13 mouse cellular contexts compared by ENCODE assay signal in the genomic region with DNA sequence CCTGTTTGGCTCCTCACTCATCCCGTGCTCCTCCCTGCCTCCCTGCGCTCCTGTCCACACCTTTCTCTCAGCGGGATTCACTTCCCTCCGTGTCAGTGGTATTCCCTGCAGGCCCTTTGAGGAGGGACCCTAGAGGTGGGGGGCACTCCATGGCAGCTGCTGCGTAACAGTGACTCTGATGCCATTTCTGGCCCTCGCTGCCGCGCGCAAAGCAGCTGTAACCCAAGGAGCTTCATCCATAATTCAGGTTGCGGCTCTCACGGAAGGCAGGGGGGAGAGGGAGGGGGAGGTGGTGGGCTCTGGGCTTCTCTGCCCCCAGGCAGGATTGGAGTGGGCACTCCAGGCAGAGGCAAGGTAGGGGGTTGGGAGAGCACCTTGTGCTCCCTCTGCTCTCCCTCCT. TPM values are rescaled to one million over a fixed set of nuclear protein-coding genes. Genes with fewer than 3 reads are reported as not detected.
A peak's percentile ranks its signal among the peaks of the same experiment; 100 is the strongest.
DNase-seq lines count a peak whose midpoint lies in the region; ATAC-seq and TF ChIP-seq lines count a peak whose summit lies in the region.
"Had no signal": no experiment of that assay in that cellular context is flagged by ENCODE, and none has a peak within 500 bp of the region (broad histone marks: within the 10 kb centered on the region; RNA-seq: fewer than 3 reads in every experiment).

No protein-coding gene starts in this region.

- H3K36me3 ChIP-seq in heart, postnatal 0 days (replicated peaks; ENCODE audit: control insufficient read depth, insufficient read depth, low read length): no peaks in the 10 kb centered on the region
- H3K36me3 ChIP-seq in embryonic facial prominence, embryonic 10.5 days (replicated peaks): no peaks in the 10 kb centered on the region
- H3K36me3 ChIP-seq in forebrain, embryonic 15.5 days: 0 out of 2 replicates have a peak, but pooled peaks cover 2% of the 10 kb centered on the region
- H3K36me3 ChIP-seq in liver, embryonic 13.5 days: no peaks in the 10 kb centered on the region

- H3K27me3 ChIP-seq in heart, postnatal 0 days (ENCODE audit: control insufficient read depth, insufficient read depth, low read length): peaks cover 85% of the 10 kb centered on the region
- H3K27me3 ChIP-seq in embryonic facial prominence, embryonic 10.5 days (replicated peaks; ENCODE audit: low read depth, poor library complexity, severe bottlenecking): peaks cover 93% of the 10 kb centered on the region
- peaks cover 15% of the 10 kb centered on the region; the same call in 1 of the 2 replicates for H3K27me3 ChIP-seq in forebrain, embryonic 15.5 days
- peaks cover 99% of the 10 kb centered on the region for H3K27me3 ChIP-seq in liver, embryonic 13.5 days

- H3K4me2 ChIP-seq in heart, postnatal 0 days (ENCODE audit: low read depth, low read length): 0 out of 2 replicates have a peak overlapping the region, but pooled peaks have one; percentile 12
- H3K4me2 ChIP-seq in forebrain, embryonic 15.5 days (replicated peaks): peak overlapping the region; percentile 92
- 0 out of 2 replicates have a peak overlapping the region, but pooled peaks have one; percentile 31 for H3K4me2 ChIP-seq in liver, embryonic 13.5 days

- WGBS in heart, postnatal 0 days: 19% methylated on average over 10 of the region's 11 CpGs
- WGBS in embryonic facial prominence, embryonic 10.5 days: under 1% methylated on average over 11 of the region's 11 CpGs
- 2% methylated on average over 11 of the region's 11 CpGs for WGBS in forebrain, embryonic 15.5 days
- 10% methylated on average over 11 of the region's 11 CpGs for WGBS in liver, embryonic 13.5 days (ENCODE audit: insufficient replicate concordance)

- no peak for TF ChIP-seq EP300 in heart, postnatal 0 days (IDR thresholded peaks at IDR 0.05; ENCODE audit: low read depth)

- no peak for DNase-seq in heart, postnatal 0 days (ENCODE audit: low spot score)
- no peak for DNase-seq in heart, postnatal 14 days
- peak; percentile 69 for DNase-seq in embryonic facial prominence, embryonic 10.5 days (ENCODE audit: low spot score)
- no peak for DNase-seq in liver, embryonic 13.5 days
- DNase-seq in adrenal gland, postnatal 25 days: no peak
- no peak for DNase-seq in cerebellum, adult 9-10 months
- no peak for DNase-seq in c-Kit-positive CD71-positive TER-119-positive erythroid progenitor cells, embryonic 14.5 days (ENCODE audit: low spot score)
- DNase-seq: adrenal gland, postnatal 10 days; kidney, postnatal 14 days; lung, postnatal 4 days; spleen, adult 18-20 months had no signal

- no peak for TF ChIP-seq CTCF in heart, postnatal 0 days (IDR thresholded peaks at IDR 0.05; ENCODE audit: low read depth)

- no peak overlapping the region for H3K4me3 ChIP-seq in heart, postnatal 0 days (ENCODE audit: low read depth, low read length)
- peak overlapping the region; percentile 49 for H3K4me3 ChIP-seq in embryonic facial prominence, embryonic 10.5 days
- peak overlapping the region; percentile 7; the same call in 1 of the 2 replicates for H3K4me3 ChIP-seq in forebrain, embryonic 15.5 days
- no peak overlapping the region for H3K4me3 ChIP-seq in liver, embryonic 13.5 days (replicated peaks)
- H3K4me3 ChIP-seq: erythroblast, embryonic 14.5 days had no signal

- H3K9me3 ChIP-seq in heart, postnatal 0 days (replicated peaks; ENCODE audit: control insufficient read depth, low read length): no peaks in the 10 kb centered on the region
- no peaks in the 10 kb centered on the region for H3K9me3 ChIP-seq in embryonic facial prominence, embryonic 10.5 days
- no peaks in the 10 kb centered on the region for H3K9me3 ChIP-seq in forebrain, embryonic 15.5 days
- no peaks in the 10 kb centered on the region for H3K9me3 ChIP-seq in liver, embryonic 13.5 days (replicated peaks)

- H3K4me1 ChIP-seq in heart, postnatal 0 days (ENCODE audit: control insufficient read depth, insufficient read depth): peaks cover 17% of the 10 kb centered on the region
- H3K4me1 ChIP-seq in embryonic facial prominence, embryonic 10.5 days: peaks cover 63% of the 10 kb centered on the region
- H3K4me1 ChIP-seq in forebrain, embryonic 15.5 days: peaks cover 47% of the 10 kb centered on the region
- peaks cover 33% of the 10 kb centered on the region for H3K4me1 ChIP-seq in liver, embryonic 13.5 days (replicated peaks)

- H3K9ac ChIP-seq in heart, postnatal 0 days (replicated peaks; ENCODE audit: low read depth, low read length): no peak overlapping the region
- no peak overlapping the region for H3K9ac ChIP-seq in forebrain, embryonic 15.5 days (replicated peaks)
- no peak overlapping the region for H3K9ac ChIP-seq in liver, embryonic 13.5 days

- H3K27ac ChIP-seq in heart, postnatal 0 days (ENCODE audit: low read depth): no peak overlapping the region
- peak overlapping the region; percentile 76 for H3K27ac ChIP-seq in embryonic facial prominence, embryonic 10.5 days (replicated peaks)
- H3K27ac ChIP-seq in forebrain, embryonic 15.5 days (replicated peaks): no peak overlapping the region
- H3K27ac ChIP-seq in liver, embryonic 13.5 days: no peak overlapping the region

- intact Hi-C loops in heart, postnatal 14 days (cut with DNase I): no loop called here

- no peak for ATAC-seq in heart, postnatal 0 days (ENCODE audit: insufficient read depth, low read depth)
- ATAC-seq in forebrain, embryonic 15.5 days (replicated peaks): no peak
- ATAC-seq in liver, embryonic 13.5 days (ENCODE audit: low read depth): no peak

RNA-seq across cellular contexts. Expression of a gene that starts 3.0 kb away (rescaled TPM):
- total RNA-seq in heart, postnatal 0 days (2014; rRNA removed; ENCODE audit: low replicate concordance): 1.6 and 9.2 TPM in 2 replicates
- 0.91 and 1.1 TPM in 2 replicates for polyA plus RNA-seq in heart, postnatal 0 days (2015; fragmentation: Nextera tagmentation; extraction: Ambion mirVana)
- total RNA-seq in heart, postnatal 14 days (2021): 1 to 10 TPM; 4.7 to 4.9 TPM
- 2.5 and 2.6 TPM in 2 replicates for polyA plus RNA-seq in embryonic facial prominence, embryonic 10.5 days (2016; fragmentation: Nextera tagmentation; extraction: Ambion mirVana)
- 12.8 and 16.3 TPM in 2 replicates for polyA plus RNA-seq in forebrain, embryonic 15.5 days (2015; fragmentation: Nextera tagmentation; extraction: Ambion mirVana)
- polyA plus RNA-seq in liver, embryonic 13.5 days (2015; fragmentation: Nextera tagmentation; extraction: Ambion mirVana): not detected in 2 replicates
- total RNA-seq in adrenal gland, postnatal 25 days (2021): 1.2 TPM in 2 replicates
- polyA plus RNA-seq: erythroblast, embryonic 14.5 days had no signal

RNA-seq across cellular contexts. Expression of a gene that starts 44.9 kb away (rescaled TPM):
- 3.9 and 14.1 TPM in 2 replicates for total RNA-seq in heart, postnatal 0 days (2014; rRNA removed; ENCODE audit: low replicate concordance)
- polyA plus RNA-seq in heart, postnatal 0 days (2015; fragmentation: Nextera tagmentation; extraction: Ambion mirVana): 2.8 and 2.9 TPM in 2 replicates
- total RNA-seq in heart, postnatal 14 days (2021): 1 to 10 TPM; 2.9 to 3.6 TPM
- 30.4 and 35.4 TPM in 2 replicates for polyA plus RNA-seq in embryonic facial prominence, embryonic 10.5 days (2016; fragmentation: Nextera tagmentation; extraction: Ambion mirVana)
- 2.5 and 3.4 TPM in 2 replicates for polyA plus RNA-seq in forebrain, embryonic 15.5 days (2015; fragmentation: Nextera tagmentation; extraction: Ambion mirVana)
- 138 and 178 TPM in 2 replicates for polyA plus RNA-seq in liver, embryonic 13.5 days (2015; fragmentation: Nextera tagmentation; extraction: Ambion mirVana)
- 2.4 and 4.3 TPM in 2 replicates for total RNA-seq in adrenal gland, postnatal 25 days (2021)

RNA-seq across cellular contexts. Expression of a gene that starts 52.8 kb away (rescaled TPM):
- total RNA-seq in heart, postnatal 0 days (2014; rRNA removed; ENCODE audit: low replicate concordance): 101 and 140 TPM in 2 replicates
- polyA plus RNA-seq in heart, postnatal 0 days (2015; fragmentation: Nextera tagmentation; extraction: Ambion mirVana): 43.0 and 43.5 TPM in 2 replicates
- total RNA-seq in heart, postnatal 14 days (2021): 100 to 1,000 TPM; 101 to 105 TPM
- polyA plus RNA-seq in embryonic facial prominence, embryonic 10.5 days (2016; fragmentation: Nextera tagmentation; extraction: Ambion mirVana): 29.5 and 30.8 TPM in 2 replicates
- 3.8 and 4.2 TPM in 2 replicates for polyA plus RNA-seq in forebrain, embryonic 15.5 days (2015; fragmentation: Nextera tagmentation; extraction: Ambion mirVana)
- polyA plus RNA-seq in liver, embryonic 13.5 days (2015; fragmentation: Nextera tagmentation; extraction: Ambion mirVana): 120 and 129 TPM in 2 replicates
- total RNA-seq in adrenal gland, postnatal 25 days (2021): 54.7 and 55.7 TPM in 2 replicates

RNA-seq across cellular contexts. Expression of a gene that starts 56.7 kb away (rescaled TPM):
- 117 and 140 TPM in 2 replicates for total RNA-seq in heart, postnatal 0 days (2014; rRNA removed; ENCODE audit: low replicate concordance)
- 129 and 133 TPM in 2 replicates for polyA plus RNA-seq in heart, postnatal 0 days (2015; fragmentation: Nextera tagmentation; extraction: Ambion mirVana)
- 100 to 1,000 TPM in 1 of 2 experiments, 10 to 100 TPM in 1; 78.1 to 101 TPM for total RNA-seq in heart, postnatal 14 days (2021)
- polyA plus RNA-seq in embryonic facial prominence, embryonic 10.5 days (2016; fragmentation: Nextera tagmentation; extraction: Ambion mirVana): 64.9 and 65.8 TPM in 2 replicates
- 61.4 and 66.5 TPM in 2 replicates for polyA plus RNA-seq in forebrain, embryonic 15.5 days (2015; fragmentation: Nextera tagmentation; extraction: Ambion mirVana)
- 46.8 and 51.5 TPM in 2 replicates for polyA plus RNA-seq in liver, embryonic 13.5 days (2015; fragmentation: Nextera tagmentation; extraction: Ambion mirVana)
- 40.4 and 43.8 TPM in 2 replicates for total RNA-seq in adrenal gland, postnatal 25 days (2021)

Comparison
In these comparisons a context has a peak if more than half of its experiments do, and no peak if none do; other contexts are left out.
1. H3K4me2 ChIP-seq: peak in every context shown above with its lines; median percentile 92 in forebrain, embryonic 15.5 days; 31 in liver, embryonic 13.5 days; 12 in heart, postnatal 0 days.
2. H3K4me3 ChIP-seq: peak in embryonic facial prominence, embryonic 10.5 days (single experiment) and forebrain, embryonic 15.5 days (single experiment); none in heart, postnatal 0 days (single experiment) and liver, embryonic 13.5 days (single experiment).